Mouse (Mus musculus): Measurements from ENCODE around the gene Ttc7b.

The Ttc7b gene

GRCm38 (mm10) chr12:100486232-100486631 is 34.4 kb downstream of the Ttc7b start:
- no peak for DNase-seq (ENCODE audit: low spot score)

GRCm38 (mm10) chr12:100483054-100483453 is 37.6 kb downstream of the Ttc7b start:
- DNase-seq (ENCODE audit: low spot score): no peak

GRCm38 (mm10) chr12:100482255-100482654 is 38.4 kb downstream of the Ttc7b start:
- DNase-seq (ENCODE audit: low spot score): no peak

GRCm38 (mm10) chr12:100481443-100482026 is 39.1 kb downstream of the Ttc7b start:
- no peak for DNase-seq (ENCODE audit: low spot score)

GRCm38 (mm10) chr12:100480642-100481442 is 39.8 kb downstream of the Ttc7b start:
- DNase-seq (ENCODE audit: low spot score): no peak

GRCm38 (mm10) chr12:100479892-100480621 is 40.6 kb downstream of the Ttc7b start:
- DNase-seq (ENCODE audit: low spot score): peak; percentile 45

GRCm38 (mm10) chr12:100479270-100479869 is 41.3 kb downstream of the Ttc7b start:
- no peak for DNase-seq (ENCODE audit: low spot score)

GRCm38 (mm10) chr12:100478615-100479014 is 42.0 kb downstream of the Ttc7b start:
- DNase-seq (ENCODE audit: low spot score): no peak

DNA sequence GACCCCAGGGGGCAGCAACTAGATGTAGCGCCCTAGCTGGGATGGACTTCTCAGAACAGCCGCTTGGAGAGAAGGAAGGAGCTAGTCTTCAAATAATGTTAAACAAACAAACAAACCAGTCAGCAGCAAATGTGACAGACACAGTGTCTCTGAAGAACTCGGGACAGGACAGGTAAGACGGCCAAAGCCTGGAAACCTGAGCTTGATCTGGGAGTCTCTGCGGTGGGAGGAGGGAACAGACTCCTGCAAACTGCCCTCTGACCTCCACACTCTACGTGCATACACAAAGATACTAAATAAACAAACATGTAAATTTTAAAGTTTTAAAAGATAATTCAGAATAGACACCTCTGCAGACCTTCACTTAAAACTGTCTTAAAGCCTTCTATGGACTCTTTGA is 42.5 kb downstream of the Ttc7b start:
- DNase-seq (ENCODE audit: low spot score): no peak

DNA sequence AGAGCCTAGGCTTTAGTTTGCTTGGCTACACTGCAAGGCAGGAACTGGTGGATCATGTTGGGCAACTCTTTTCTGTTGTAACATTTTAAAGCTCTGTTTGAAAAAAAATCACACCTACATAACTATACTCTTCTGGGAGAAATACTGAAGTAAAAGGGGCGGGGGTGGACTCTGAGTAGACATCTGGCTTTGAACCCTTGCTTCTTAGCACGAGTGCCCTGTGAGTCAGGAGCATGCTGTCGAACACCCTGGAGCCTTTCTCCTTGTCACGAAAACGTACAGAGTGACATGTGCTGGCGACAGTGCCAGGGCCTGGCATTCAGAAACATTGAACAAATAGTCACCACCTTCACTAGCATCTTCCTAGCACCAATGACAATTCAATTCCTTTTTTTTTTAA is 43.2 kb downstream of the Ttc7b start:
- no peak for DNase-seq (ENCODE audit: low spot score)

DNA sequence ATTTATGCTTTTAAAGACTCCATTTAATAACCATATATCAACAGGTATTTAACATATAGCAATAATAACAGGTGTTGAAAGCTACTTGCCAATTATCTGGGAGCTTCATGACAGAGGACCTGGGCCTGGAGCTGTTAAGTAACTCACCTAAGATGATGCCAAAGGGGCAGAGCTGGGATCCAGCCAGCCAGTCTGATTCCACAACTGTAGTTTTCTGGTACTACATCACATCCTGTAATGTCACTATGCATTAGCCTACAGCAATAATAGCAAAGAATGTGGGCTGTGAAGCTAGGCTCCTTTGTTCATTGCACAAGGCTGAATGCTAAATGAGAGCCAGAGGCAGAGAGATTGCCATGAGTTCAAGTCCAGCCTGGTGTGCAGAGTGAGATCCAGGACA is 44.3 kb downstream of the Ttc7b start:
- no peak for DNase-seq (ENCODE audit: low spot score)

DNA sequence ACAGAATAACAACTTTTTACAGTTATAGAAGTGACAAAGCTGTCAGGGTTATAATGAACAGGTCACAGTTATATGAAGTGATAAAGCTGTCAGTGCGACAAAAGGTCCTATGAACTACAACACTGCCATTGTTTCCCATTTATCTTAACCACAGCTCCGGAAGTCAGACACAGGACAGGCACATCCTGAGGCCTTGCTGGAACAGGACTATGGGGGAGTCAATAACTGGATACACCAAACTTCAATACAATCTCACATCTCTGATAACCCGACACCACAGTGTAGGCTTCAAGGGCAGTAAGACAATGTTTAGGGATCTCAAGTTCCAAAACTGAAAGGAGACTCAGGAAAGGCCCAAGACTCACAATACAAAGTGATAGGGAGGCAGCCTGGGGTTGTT is 45.1 kb downstream of the Ttc7b start:
- no peak for DNase-seq (ENCODE audit: low spot score)

DNA sequence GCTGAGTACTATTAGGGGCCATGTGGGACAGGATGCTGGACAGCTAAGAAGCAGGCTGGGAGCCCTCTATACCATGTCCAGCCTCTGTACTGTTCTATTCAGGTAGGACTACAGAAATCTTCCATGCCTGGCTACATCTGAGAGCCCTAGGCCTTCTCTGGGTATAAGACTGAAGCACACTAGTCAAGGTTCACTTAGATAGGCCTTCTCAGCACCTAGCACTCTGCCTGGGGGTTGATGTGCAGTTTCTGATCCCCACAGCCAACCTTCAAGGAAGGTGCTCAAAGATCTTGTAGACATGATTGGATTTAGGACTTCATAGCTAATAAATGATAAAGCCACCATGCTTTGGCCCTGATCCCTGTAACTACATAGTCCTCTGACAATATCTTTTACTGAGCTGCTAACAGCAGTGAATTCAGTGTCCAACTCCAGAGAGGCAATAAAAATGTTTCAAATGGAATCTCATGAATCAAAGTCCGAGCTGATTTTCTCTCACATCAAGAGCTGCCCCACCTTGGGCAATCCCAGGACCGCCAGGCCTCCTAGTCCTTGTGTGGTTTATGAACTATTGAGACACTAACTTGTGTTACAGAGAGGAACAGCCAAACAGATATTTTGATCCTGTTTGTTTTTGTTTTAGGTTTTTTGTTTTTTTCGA is 45.8 kb downstream of the Ttc7b start:
- DNase-seq (ENCODE audit: low spot score): no peak

- DNase-seq (ENCODE audit: low spot score): no peak
Measured at GRCm38 (mm10) chr12:100470295-100470694, 50.3 kb downstream of the Ttc7b start.

GRCm38 (mm10) chr12:100469503-100470293 is 50.9 kb downstream of the Ttc7b start:
- DNase-seq (ENCODE audit: low spot score): no peak

- no peak for DNase-seq (ENCODE audit: low spot score)
Measured at GRCm38 (mm10) chr12:100465101-100465715, 55.4 kb downstream of the Ttc7b start.

DNA sequence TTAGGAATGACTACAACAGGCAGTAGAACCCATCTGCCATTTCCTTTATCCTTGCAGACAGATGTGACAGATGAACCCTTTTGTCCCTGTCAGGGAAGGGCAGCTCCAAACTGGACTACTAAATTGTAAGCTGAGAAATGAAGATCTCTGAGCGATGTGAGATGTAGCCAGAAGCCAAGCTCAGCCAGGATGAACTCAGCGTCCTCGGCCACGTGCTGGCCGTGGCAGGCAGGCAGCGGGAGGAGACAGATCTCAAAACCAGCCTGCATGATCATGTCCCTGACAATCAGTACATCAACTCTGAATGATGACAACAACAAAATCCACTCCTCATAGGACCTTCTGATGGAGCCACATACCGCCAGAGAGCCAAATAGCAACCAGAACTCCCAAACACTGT is 62.9 kb downstream of the Ttc7b start:
- no peak for DNase-seq (ENCODE audit: low spot score)

GRCm38 (mm10) chr12:100456257-100456975 is 64.2 kb downstream of the Ttc7b start:
- no peak for DNase-seq (ENCODE audit: low spot score)

- DNase-seq (ENCODE audit: low spot score): no peak
Measured at GRCm38 (mm10) chr12:100455453-100455852, 65.2 kb downstream of the Ttc7b start.

DNA sequence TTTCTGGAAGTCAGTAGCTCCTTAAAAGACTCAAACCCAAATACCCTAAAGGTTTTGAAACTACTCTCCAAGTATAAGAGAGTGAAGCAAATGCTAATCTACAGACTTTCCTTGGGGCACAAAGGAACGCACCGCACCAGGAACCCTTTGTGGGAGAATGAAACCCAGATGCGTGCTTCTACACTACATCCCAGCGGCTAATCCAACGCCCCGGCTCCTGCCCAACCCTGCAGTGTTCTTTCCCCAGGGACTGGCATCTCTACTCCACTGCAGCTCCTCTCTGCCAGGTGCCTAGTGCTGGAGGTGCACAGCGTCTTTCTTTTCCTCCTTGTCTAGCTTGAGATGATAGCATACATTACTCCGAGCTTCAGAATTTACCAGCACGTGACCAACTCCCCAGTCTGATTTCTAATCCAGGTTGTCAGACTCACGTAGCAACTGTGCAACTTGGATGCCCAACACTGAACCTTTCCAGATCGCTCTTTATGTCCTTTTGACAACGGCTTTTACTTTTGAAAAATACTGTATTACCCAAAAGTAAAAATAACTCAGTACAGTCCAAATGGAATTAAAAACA is 72.8 kb downstream of the Ttc7b start:
- no peak for DNase-seq (ENCODE audit: low spot score)
